Mouse (Mus musculus) ovary, adult 18-20 months (tissue): Measurements from ENCODE around the gene Dagla.
A peak's percentile ranks its signal among the peaks of the same experiment; 100 is the strongest.

Source experiments
- DNase-seq: peaks from one replicate; pipeline ENCODE4 v3.0.0; 2022; ENCODE audit warnings: low spot score, mixed read lengths

Gene Dagla

GRCm38 (mm10) chr19:10304810-10305544, at the start of gene Dagla:
Gene Dagla (minus strand): TSS chr19:10304877.
- DNase-seq: peak; percentile 52

- no peak for DNase-seq
These were observed 47.5 kb upstream of the Dagla start for GRCm38 (mm10) chr19:10352218-10352617.

- DNase-seq: no peak
These were observed 43.1 kb upstream of the Dagla start for GRCm38 (mm10) chr19:10347628-10348273.

- no peak for DNase-seq
These were observed 41.0 kb upstream of the Dagla start for GRCm38 (mm10) chr19:10345696-10346095.

- DNase-seq: no peak
These were observed 39.2 kb upstream of the Dagla start for GRCm38 (mm10) chr19:10343866-10344265.

GRCm38 (mm10) chr19:10341817-10342439, 37.3 kb upstream of the Dagla start:
- DNase-seq: peak; percentile 68

GRCm38 (mm10) chr19:10341152-10341551, 36.5 kb upstream of the Dagla start:
- no peak for DNase-seq

GRCm38 (mm10) chr19:10340661-10341060, 36.0 kb upstream of the Dagla start:
- no peak for DNase-seq

GRCm38 (mm10) chr19:10339271-10339670, 34.6 kb upstream of the Dagla start:
- no peak for DNase-seq

- DNase-seq: no peak
These were observed 34.0 kb upstream of the Dagla start for GRCm38 (mm10) chr19:10338724-10339123.

- no peak for DNase-seq
These were observed 29.8 kb upstream of the Dagla start for GRCm38 (mm10) chr19:10334467-10334866.

GRCm38 (mm10) chr19:10333545-10334252, 29.0 kb upstream of the Dagla start:
- no peak for DNase-seq

GRCm38 (mm10) chr19:10331706-10332105, 27.0 kb upstream of the Dagla start:
- DNase-seq: no peak

- no peak for DNase-seq
These were observed 24.4 kb upstream of the Dagla start for GRCm38 (mm10) chr19:10329033-10329432.

- DNase-seq: no peak
These were observed 21.9 kb upstream of the Dagla start for GRCm38 (mm10) chr19:10326609-10327008.

- no peak for DNase-seq
These were observed 19.2 kb upstream of the Dagla start for GRCm38 (mm10) chr19:10323860-10324259.

GRCm38 (mm10) chr19:10323362-10323837, 18.7 kb upstream of the Dagla start:
- no peak for DNase-seq

GRCm38 (mm10) chr19:10317795-10318194, 13.1 kb upstream of the Dagla start:
- no peak for DNase-seq

GRCm38 (mm10) chr19:10317358-10317757, 12.7 kb upstream of the Dagla start:
- DNase-seq: no peak

- DNase-seq: no peak
These were observed 12.3 kb upstream of the Dagla start for GRCm38 (mm10) chr19:10316956-10317355.

- DNase-seq: no peak
These were observed 7.4 kb upstream of the Dagla start for GRCm38 (mm10) chr19:10312072-10312471.

- DNase-seq: no peak
These were observed 4.3 kb upstream of the Dagla start for GRCm38 (mm10) chr19:10308990-10309389.
